ENCODE assay signal across 9 mouse cellular contexts in genomic region chr4:149838682-149839081, GRCm38 (mm10).
DNase-seq lines count a peak whose midpoint lies in the region; ATAC-seq and TF ChIP-seq lines count a peak whose summit lies in the region.
"Had no signal": no experiment of that assay in that cellular context is flagged by ENCODE, and none has a peak within 500 bp of the region (broad histone marks: within the 10 kb centered on the region; RNA-seq: fewer than 3 reads in every experiment).

No protein-coding gene starts in this region.

- H3K9me3 ChIP-seq in liver, embryonic 12.5 days (replicated peaks): no peaks in the 10 kb centered on the region
- H3K9me3 ChIP-seq in hindbrain, embryonic 14.5 days (ENCODE audit: control insufficient read depth, low read length): peaks cover 4% of the 10 kb centered on the region; the same call in 1 of the 2 replicates
- H3K9me3 ChIP-seq: limb, embryonic 13.5 days had no signal

- H3K9ac ChIP-seq in liver, adult 2 months (ENCODE audit: low read depth, low read length): no peak overlapping the region
- no peak overlapping the region for H3K9ac ChIP-seq in liver, embryonic 12.5 days
- H3K9ac ChIP-seq in hindbrain, embryonic 14.5 days: no peak overlapping the region
- H3K9ac ChIP-seq: limb, embryonic 13.5 days had no signal

- no peaks in the 10 kb centered on the region for H3K79me2 ChIP-seq in liver, adult 2 months (ENCODE audit: control insufficient read depth, insufficient read depth, low read length)

- WGBS in liver, adult 2 months: 12% methylated on average over 3 of the region's 3 CpGs
- 4% methylated on average over 3 of the region's 3 CpGs for WGBS in liver, embryonic 12.5 days (ENCODE audit: insufficient replicate concordance)
- WGBS in hindbrain, embryonic 14.5 days: 15% methylated on average over 3 of the region's 3 CpGs

- no peak for ATAC-seq in liver, embryonic 12.5 days
- no peak for ATAC-seq in hindbrain, embryonic 14.5 days (ENCODE audit: low FRiP score)
- no peak for ATAC-seq in monocyte, adult 5-6 weeks (replicated peaks; ENCODE audit: insufficient number of reproducible peaks, low FRiP score, low TSS enrichment, poor library complexity, severe bottlenecking)

- no peak overlapping the region for H3K4me2 ChIP-seq in liver, embryonic 12.5 days
- H3K4me2 ChIP-seq in hindbrain, embryonic 14.5 days (replicated peaks): no peak overlapping the region
- H3K4me2 ChIP-seq: limb, embryonic 13.5 days had no signal

- no peak for DNase-seq in liver, adult 2 months (ENCODE audit: extremely low read depth, low read depth, low spot score)
- DNase-seq in ZHBTc4 (ENCODE audit: low read depth, low spot score): peak; percentile 61
- peak; percentile 75 for DNase-seq in gastrocnemius, adult 2 months
- DNase-seq in kidney, postnatal 25 days: peak; percentile 66 to 71
- peak; percentile 71 for DNase-seq in splenic B cell, adult 2 months (ENCODE audit: low read depth, low spot score)
- DNase-seq in hindbrain, embryonic 14.5 days (ENCODE audit: low spot score): no peak

- no peak for TF ChIP-seq POLR2A in liver, adult 2 months (IDR thresholded peaks at IDR 0.05; ENCODE audit: extremely low read depth, insufficient read depth, low read length)

- intact Hi-C loops in gastrocnemius, adult 2 months (cut with DNase I): loop anchor here (1.0 kb wide), 1 partner anchor 120 kb away; no protein-coding TSS in a partner anchor

- no peak overlapping the region for H3K27ac ChIP-seq in liver, adult 2 months (replicated peaks; ENCODE audit: insufficient read depth, low read depth, low read length)
- H3K27ac ChIP-seq in liver, embryonic 12.5 days: no peak overlapping the region
- no peak overlapping the region for H3K27ac ChIP-seq in gastrocnemius, adult 2 months
- no peak overlapping the region for H3K27ac ChIP-seq in hindbrain, embryonic 14.5 days
- H3K27ac ChIP-seq: limb, embryonic 13.5 days had no signal

- no peaks in the 10 kb centered on the region for H3K27me3 ChIP-seq in liver, adult 2 months (ENCODE audit: control insufficient read depth, insufficient read depth, low read length)
- H3K27me3 ChIP-seq in liver, embryonic 12.5 days (replicated peaks): peaks cover 52% of the 10 kb centered on the region
- no peaks in the 10 kb centered on the region for H3K27me3 ChIP-seq in splenic B cell, adult 2 months (ENCODE audit: control insufficient read depth, insufficient read depth, low read length, poor library complexity, severe bottlenecking)
- no peaks in the 10 kb centered on the region for H3K27me3 ChIP-seq in hindbrain, embryonic 14.5 days (ENCODE audit: control insufficient read depth, insufficient read depth, low read length)
- H3K27me3 ChIP-seq: limb, embryonic 13.5 days had no signal

- peak; percentile 72 for TF ChIP-seq CTCF in liver, adult 2 months (IDR thresholded peaks at IDR 0.05; ENCODE audit: low read depth, low read length)
- TF ChIP-seq CTCF in gastrocnemius, adult 2 months (IDR thresholded peaks at IDR 0.05): peak; percentile 84; the same call in 1 of the 2 replicates

- no peaks in the 10 kb centered on the region for H3K36me3 ChIP-seq in liver, adult 2 months (ENCODE audit: control insufficient read depth, insufficient read depth, low read length)
- no peaks in the 10 kb centered on the region for H3K36me3 ChIP-seq in liver, embryonic 12.5 days
- no peaks in the 10 kb centered on the region for H3K36me3 ChIP-seq in splenic B cell, adult 2 months (ENCODE audit: control insufficient read depth, insufficient read depth, low read length, poor library complexity, severe bottlenecking)
- H3K36me3 ChIP-seq in hindbrain, embryonic 14.5 days (replicated peaks; ENCODE audit: control insufficient read depth, insufficient read depth): no peaks in the 10 kb centered on the region
- H3K36me3 ChIP-seq: limb, embryonic 13.5 days had no signal

- H3K4me3 ChIP-seq in liver, adult 2 months (ENCODE audit: insufficient read depth, low read depth, low read length): no peak overlapping the region
- H3K4me3 ChIP-seq in liver, embryonic 12.5 days: no peak overlapping the region
- H3K4me3 ChIP-seq in gastrocnemius, adult 2 months: no peak overlapping the region
- no peak overlapping the region for H3K4me3 ChIP-seq in hindbrain, embryonic 14.5 days (replicated peaks; ENCODE audit: low read length)
- H3K4me3 ChIP-seq: limb, embryonic 13.5 days had no signal

- no peaks in the 10 kb centered on the region for H3K4me1 ChIP-seq in liver, adult 2 months (ENCODE audit: control insufficient read depth, insufficient read depth, low read length)
- H3K4me1 ChIP-seq in liver, embryonic 12.5 days: no peaks in the 10 kb centered on the region
- H3K4me1 ChIP-seq in hindbrain, embryonic 14.5 days (replicated peaks; ENCODE audit: control insufficient read depth, insufficient read depth, low read length): no peaks in the 10 kb centered on the region

Comparison
In these comparisons a context has a peak if more than half of its experiments do, and no peak if none do; other contexts are left out.
1. DNase-seq: peak in ZHBTc4 (single experiment), gastrocnemius, adult 2 months (single experiment), kidney, postnatal 25 days (2 of 2) and splenic B cell, adult 2 months (single experiment); none in liver, adult 2 months (single experiment) and hindbrain, embryonic 14.5 days (single experiment).